Comparison of ENCODE assay signal across 26 mouse cellular contexts in genomic region chr9:65467686-65468085, GRCm38 (mm10). TPM values are rescaled to one million over a fixed set of nuclear protein-coding genes. Genes with fewer than 3 reads are reported as not detected.
A peak's percentile ranks its signal among the peaks of the same experiment; 100 is the strongest.
DNase-seq lines count a peak whose midpoint lies in the region; ATAC-seq and TF ChIP-seq lines count a peak whose summit lies in the region.
"Had no signal": no experiment of that assay in that cellular context is flagged by ENCODE, and none has a peak within 500 bp of the region (broad histone marks: within the 10 kb centered on the region; RNA-seq: fewer than 3 reads in every experiment).

No protein-coding gene starts in this region.

- no peaks in the 10 kb centered on the region for H3K9me3 ChIP-seq in hindbrain, embryonic 11.5 days (ENCODE audit: control insufficient read depth, low read length)
- no peaks in the 10 kb centered on the region for H3K9me3 ChIP-seq in hindbrain, postnatal 0 days (ENCODE audit: low read length)
- H3K9me3 ChIP-seq in midbrain, embryonic 13.5 days: no peaks in the 10 kb centered on the region
- no peaks in the 10 kb centered on the region for H3K9me3 ChIP-seq in midbrain, embryonic 15.5 days
- H3K9me3 ChIP-seq: embryonic facial prominence, embryonic 15.5 days; forebrain, embryonic 10.5 days; limb, embryonic 13.5 days had no signal

- H3K27me3 ChIP-seq in hindbrain, embryonic 11.5 days (ENCODE audit: control insufficient read depth, insufficient read depth, low read length): no peaks in the 10 kb centered on the region
- H3K27me3 ChIP-seq in hindbrain, postnatal 0 days (ENCODE audit: insufficient read depth, low read length): no peaks in the 10 kb centered on the region
- H3K27me3 ChIP-seq in midbrain, embryonic 13.5 days: no peaks in the 10 kb centered on the region
- no peaks in the 10 kb centered on the region for H3K27me3 ChIP-seq in midbrain, embryonic 15.5 days (replicated peaks)
- H3K27me3 ChIP-seq: embryonic facial prominence, embryonic 15.5 days; limb, embryonic 13.5 days had no signal

- 43% methylated on average over 11 of the region's 11 CpGs for WGBS in hindbrain, embryonic 11.5 days
- WGBS in hindbrain, postnatal 0 days: 64% methylated on average over 11 of the region's 11 CpGs
- WGBS in midbrain, embryonic 13.5 days: 65% methylated on average over 11 of the region's 11 CpGs
- WGBS in midbrain, embryonic 15.5 days: 75% methylated on average over 11 of the region's 11 CpGs

- H3K27ac ChIP-seq in hindbrain, embryonic 11.5 days (ENCODE audit: low read depth, low read length): 0 out of 2 replicates have a peak overlapping the region, but pooled peaks have one; percentile 18
- no peak overlapping the region for H3K27ac ChIP-seq in hindbrain, postnatal 0 days
- 0 out of 2 replicates have a peak overlapping the region, but pooled peaks have one; percentile 20 for H3K27ac ChIP-seq in midbrain, embryonic 13.5 days
- no peak overlapping the region for H3K27ac ChIP-seq in midbrain, embryonic 15.5 days
- H3K27ac ChIP-seq: forebrain, embryonic 10.5 days; hindbrain, embryonic 14.5 days; limb, embryonic 13.5 days had no signal

- no peaks in the 10 kb centered on the region for H3K4me1 ChIP-seq in hindbrain, embryonic 11.5 days (replicated peaks; ENCODE audit: control insufficient read depth, insufficient read depth, low read length)
- H3K4me1 ChIP-seq in hindbrain, postnatal 0 days (ENCODE audit: insufficient read depth, low read length): no peaks in the 10 kb centered on the region
- H3K4me1 ChIP-seq in midbrain, embryonic 13.5 days (replicated peaks): peaks cover 8% of the 10 kb centered on the region
- peaks cover 4% of the 10 kb centered on the region for H3K4me1 ChIP-seq in midbrain, embryonic 15.5 days

- no peak for TF ChIP-seq CTCF in hindbrain, postnatal 0 days (IDR thresholded peaks at IDR 0.05; ENCODE audit: low read depth)

- H3K9ac ChIP-seq in hindbrain, embryonic 11.5 days (ENCODE audit: low read depth, low read length): no peak overlapping the region
- no peak overlapping the region for H3K9ac ChIP-seq in hindbrain, postnatal 0 days (replicated peaks; ENCODE audit: low read length)
- no peak overlapping the region for H3K9ac ChIP-seq in midbrain, embryonic 13.5 days (replicated peaks)
- H3K9ac ChIP-seq in midbrain, embryonic 15.5 days: no peak overlapping the region
- H3K9ac ChIP-seq: embryonic facial prominence, embryonic 15.5 days; hindbrain, embryonic 14.5 days; limb, embryonic 13.5 days had no signal

- no peak overlapping the region for H3K4me3 ChIP-seq in hindbrain, embryonic 11.5 days (ENCODE audit: low read depth, low read length)
- H3K4me3 ChIP-seq in hindbrain, postnatal 0 days (ENCODE audit: low read length): no peak overlapping the region
- H3K4me3 ChIP-seq in midbrain, embryonic 13.5 days (replicated peaks): no peak overlapping the region
- no peak overlapping the region for H3K4me3 ChIP-seq in midbrain, embryonic 15.5 days
- H3K4me3 ChIP-seq: embryonic facial prominence, embryonic 15.5 days; forebrain, embryonic 10.5 days; limb, embryonic 13.5 days; myocyte had no signal

- no peak overlapping the region for H3K4me2 ChIP-seq in hindbrain, embryonic 11.5 days (replicated peaks; ENCODE audit: low read depth, low read length)
- H3K4me2 ChIP-seq in hindbrain, postnatal 0 days (ENCODE audit: low read depth, low read length): no peak overlapping the region
- no peak overlapping the region for H3K4me2 ChIP-seq in midbrain, embryonic 13.5 days (replicated peaks)
- no peak overlapping the region for H3K4me2 ChIP-seq in midbrain, embryonic 15.5 days
- H3K4me2 ChIP-seq: embryonic facial prominence, embryonic 15.5 days; hindbrain, embryonic 14.5 days; limb, embryonic 13.5 days had no signal

- no peaks in the 10 kb centered on the region for H3K36me3 ChIP-seq in hindbrain, embryonic 11.5 days (ENCODE audit: control insufficient read depth, insufficient read depth, low read length)
- H3K36me3 ChIP-seq in hindbrain, postnatal 0 days (ENCODE audit: insufficient read depth, low read length): peaks cover 35% of the 10 kb centered on the region
- peaks cover 59% of the 10 kb centered on the region for H3K36me3 ChIP-seq in midbrain, embryonic 13.5 days
- H3K36me3 ChIP-seq in midbrain, embryonic 15.5 days (replicated peaks): peaks cover 20% of the 10 kb centered on the region

- no peak for ATAC-seq in hindbrain, embryonic 11.5 days (ENCODE audit: low FRiP score)
- no peak for ATAC-seq in hindbrain, postnatal 0 days
- no peak for ATAC-seq in midbrain, embryonic 13.5 days
- ATAC-seq in midbrain, embryonic 15.5 days (replicated peaks): no peak
- ATAC-seq: intestine, postnatal 0 days; lung, postnatal 0 days had no signal

- DNase-seq in hindbrain, embryonic 11.5 days (ENCODE audit: low spot score): peak; percentile 26
- DNase-seq in hindbrain, postnatal 0 days (ENCODE audit: low spot score): no peak
- peak; percentile 18 for DNase-seq in embryo, embryonic 11 days
- DNase-seq in mesoderm, embryonic 11.5 days (ENCODE audit: low read depth, low spot score): peak; percentile 33
- DNase-seq in layer of hippocampus, postnatal 25 days (ENCODE audit: extremely low spot score in 1 of 2, low spot score in 1 of 2): no peak
- DNase-seq in left cerebral cortex, postnatal 36 days (ENCODE audit: low spot score in 2 of 2): no peak
- DNase-seq: cerebellum, postnatal 10 days; gastrocnemius, postnatal 10 days; kidney, postnatal 10 days had no signal

- intact Hi-C loops in left cerebral cortex, postnatal 36 days (cut with DNase I): no loop called here

RNA-seq across cellular contexts. Expression of gene Spg21, which starts 6.9 kb away (rescaled TPM):
- polyA plus RNA-seq in hindbrain, embryonic 11.5 days (2014; fragmentation: Nextera tagmentation; extraction: Ambion mirVana): 131 and 137 TPM in 2 replicates
- total RNA-seq in hindbrain, postnatal 0 days (2014; rRNA removed): 71.6 and 72.1 TPM in 2 replicates
- polyA plus RNA-seq in hindbrain, postnatal 0 days (2015; fragmentation: Nextera tagmentation; extraction: Ambion mirVana): 91.9 and 99.3 TPM in 2 replicates
- polyA plus RNA-seq in midbrain, embryonic 13.5 days (2015; fragmentation: Nextera tagmentation; extraction: Ambion mirVana): 138 and 140 TPM in 2 replicates
- polyA plus RNA-seq in midbrain, embryonic 15.5 days (2015; fragmentation: Nextera tagmentation; extraction: Ambion mirVana): 115 and 133 TPM in 2 replicates
- total RNA-seq in layer of hippocampus, postnatal 25 days (2021): 10 to 100 TPM; 29.6 to 39.8 TPM
- total RNA-seq in left cerebral cortex, postnatal 36 days (2021): 10 to 100 TPM; 27.4 to 30.8 TPM

RNA-seq across cellular contexts. Expression of gene Mtfmt, which starts 32.1 kb away (rescaled TPM):
- polyA plus RNA-seq in hindbrain, embryonic 11.5 days (2014; fragmentation: Nextera tagmentation; extraction: Ambion mirVana): 19.7 and 20.8 TPM in 2 replicates
- total RNA-seq in hindbrain, postnatal 0 days (2014; rRNA removed): 11.8 and 19.0 TPM in 2 replicates
- polyA plus RNA-seq in hindbrain, postnatal 0 days (2015; fragmentation: Nextera tagmentation; extraction: Ambion mirVana): 16.4 and 18.9 TPM in 2 replicates
- 23.4 and 24.6 TPM in 2 replicates for polyA plus RNA-seq in midbrain, embryonic 13.5 days (2015; fragmentation: Nextera tagmentation; extraction: Ambion mirVana)
- 21.4 and 24.7 TPM in 2 replicates for polyA plus RNA-seq in midbrain, embryonic 15.5 days (2015; fragmentation: Nextera tagmentation; extraction: Ambion mirVana)
- 10 to 100 TPM; 15.5 to 20.3 TPM for total RNA-seq in layer of hippocampus, postnatal 25 days (2021)
- total RNA-seq in left cerebral cortex, postnatal 36 days (2021): 10 to 100 TPM; 16.6 to 19.0 TPM

RNA-seq across cellular contexts. Expression of gene Slc51b, which starts 44.9 kb away (rescaled TPM):
- polyA plus RNA-seq in hindbrain, embryonic 11.5 days (2014; fragmentation: Nextera tagmentation; extraction: Ambion mirVana): not detected in 2 replicates
- not detected in 2 replicates for total RNA-seq in hindbrain, postnatal 0 days (2014; rRNA removed)
- polyA plus RNA-seq in hindbrain, postnatal 0 days (2015; fragmentation: Nextera tagmentation; extraction: Ambion mirVana): not detected in 2 replicates
- polyA plus RNA-seq in midbrain, embryonic 13.5 days (2015; fragmentation: Nextera tagmentation; extraction: Ambion mirVana): not detected in 2 replicates
- polyA plus RNA-seq in midbrain, embryonic 15.5 days (2015; fragmentation: Nextera tagmentation; extraction: Ambion mirVana): not detected in 2 replicates
- not detected for total RNA-seq in layer of hippocampus, postnatal 25 days (2021)
- total RNA-seq in left cerebral cortex, postnatal 36 days (2021): not detected
- total RNA-seq: ES-E14; gastrocnemius, postnatal 10 days; heart, adult 8-10 months; layer of hippocampus, adult 8-10 months; left cerebral cortex, adult 8-10 months; megakaryocyte progenitor cell, adult 5-6 weeks had no signal
- polyA plus RNA-seq: embryonic facial prominence, embryonic 15.5 days; forebrain, embryonic 10.5 days; frontal cortex, adult 2 months; hindbrain, embryonic 14.5 days; limb, embryonic 13.5 days; lung, postnatal 0 days; myocyte; urinary bladder, adult 2 months had no signal

RNA-seq across cellular contexts. Expression of gene Ankdd1a, which starts 52.3 kb away (rescaled TPM):
- polyA plus RNA-seq in hindbrain, embryonic 11.5 days (2014; fragmentation: Nextera tagmentation; extraction: Ambion mirVana): 0.20 and 0.71 TPM in 2 replicates
- 3.7 and 5.9 TPM in 2 replicates for total RNA-seq in hindbrain, postnatal 0 days (2014; rRNA removed)
- polyA plus RNA-seq in hindbrain, postnatal 0 days (2015; fragmentation: Nextera tagmentation; extraction: Ambion mirVana): 0.81 and 1.2 TPM in 2 replicates
- polyA plus RNA-seq in midbrain, embryonic 13.5 days (2015; fragmentation: Nextera tagmentation; extraction: Ambion mirVana): 0.63 and 0.72 TPM in 2 replicates
- polyA plus RNA-seq in midbrain, embryonic 15.5 days (2015; fragmentation: Nextera tagmentation; extraction: Ambion mirVana): 1.0 and 1.7 TPM in 2 replicates
- 1 to 10 TPM; 3.3 to 3.8 TPM for total RNA-seq in layer of hippocampus, postnatal 25 days (2021)
- 1 to 10 TPM; 3.1 to 3.4 TPM for total RNA-seq in left cerebral cortex, postnatal 36 days (2021)
- total RNA-seq: ES-E14; gastrocnemius, postnatal 10 days; heart, adult 8-10 months; megakaryocyte progenitor cell, adult 5-6 weeks had no signal
- polyA plus RNA-seq: forebrain, embryonic 10.5 days; heart, embryonic 16.5 days; intestine, postnatal 0 days; limb, embryonic 13.5 days; lung, postnatal 0 days had no signal

Comparison
In these comparisons a context has a peak if more than half of its experiments do, and no peak if none do; other contexts are left out.
1. DNase-seq: peak in hindbrain, embryonic 11.5 days (single experiment), embryo, embryonic 11 days (single experiment) and mesoderm, embryonic 11.5 days (single experiment); none in hindbrain, postnatal 0 days (single experiment), layer of hippocampus, postnatal 25 days (0 of 2) and left cerebral cortex, postnatal 36 days (0 of 2).
2. H3K27ac ChIP-seq: peak in hindbrain, embryonic 11.5 days (single experiment) and midbrain, embryonic 13.5 days (single experiment); none in hindbrain, postnatal 0 days (single experiment) and midbrain, embryonic 15.5 days (single experiment).